Mouse (Mus musculus) gastrocnemius, postnatal 10 days (tissue): ENCODE data around the gene Nectin4. TPM values are rescaled to one million over a fixed set of nuclear protein-coding genes. Genes with fewer than 3 reads are reported as not detected.
A peak's percentile ranks its signal among the peaks of the same experiment; 100 is the strongest.

Experiments used
- DNase-seq: peaks from one replicate; pipeline ENCODE4 v3.0.0; 2021; ENCODE audit warnings: mixed read lengths
- total RNA-seq, 2 experiments: library from RNA; stranded (reverse); gene quantifications; 2 replicates each; pipeline ENCODE4 v1.2.3; 2021

Gene Nectin4
- total RNA-seq, 2 experiments from 2014 or later = 0.07 to 0.20 TPM

DNA sequence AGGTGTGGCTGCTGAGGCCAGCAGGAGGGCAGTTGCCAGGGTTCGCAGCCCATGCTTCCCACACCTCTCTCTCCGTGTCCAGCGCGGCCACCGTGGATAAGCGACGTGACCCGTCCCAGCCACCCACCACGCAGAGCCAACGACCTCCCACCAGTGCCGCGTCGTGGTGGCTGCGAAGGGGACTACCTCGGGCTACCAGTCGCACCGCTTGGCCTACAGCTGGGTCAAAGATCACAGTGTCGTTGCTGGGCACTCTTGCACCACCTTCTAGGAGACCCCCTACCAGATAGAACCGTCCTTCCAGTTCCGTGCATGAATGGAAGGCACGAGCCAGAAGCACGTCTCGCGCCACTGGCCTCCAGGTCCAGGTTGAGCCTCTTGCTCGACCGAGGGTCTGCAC is 9.6 kb upstream of the Nectin4 start:
- DNase-seq = peak; percentile 22

DNA sequence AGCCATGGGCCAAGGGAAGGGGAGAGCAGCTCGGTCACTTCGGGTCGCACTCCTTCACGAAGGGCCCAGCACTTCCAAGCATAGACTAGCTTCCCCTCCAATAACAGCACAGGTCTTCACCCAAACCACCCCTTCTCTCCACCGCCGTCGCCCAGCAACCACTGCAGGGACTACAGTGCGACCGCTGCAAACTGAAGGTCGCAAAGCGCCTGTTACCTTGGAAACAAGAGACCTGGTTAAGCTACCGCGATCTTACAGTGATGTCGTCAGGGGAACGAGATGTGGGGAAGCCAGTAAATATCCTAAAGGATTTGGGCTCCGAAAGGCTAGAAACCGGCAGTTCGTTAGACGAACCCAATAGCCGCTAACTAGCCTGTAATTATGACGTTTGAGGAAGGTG is 9.2 kb upstream of the Nectin4 start, which contains the start of gene Klhdc9:
Gene Klhdc9 (minus strand): TSS at position 143 of the 400 bp plus-strand sequence.
- DNase-seq = peak; percentile 77

DNA sequence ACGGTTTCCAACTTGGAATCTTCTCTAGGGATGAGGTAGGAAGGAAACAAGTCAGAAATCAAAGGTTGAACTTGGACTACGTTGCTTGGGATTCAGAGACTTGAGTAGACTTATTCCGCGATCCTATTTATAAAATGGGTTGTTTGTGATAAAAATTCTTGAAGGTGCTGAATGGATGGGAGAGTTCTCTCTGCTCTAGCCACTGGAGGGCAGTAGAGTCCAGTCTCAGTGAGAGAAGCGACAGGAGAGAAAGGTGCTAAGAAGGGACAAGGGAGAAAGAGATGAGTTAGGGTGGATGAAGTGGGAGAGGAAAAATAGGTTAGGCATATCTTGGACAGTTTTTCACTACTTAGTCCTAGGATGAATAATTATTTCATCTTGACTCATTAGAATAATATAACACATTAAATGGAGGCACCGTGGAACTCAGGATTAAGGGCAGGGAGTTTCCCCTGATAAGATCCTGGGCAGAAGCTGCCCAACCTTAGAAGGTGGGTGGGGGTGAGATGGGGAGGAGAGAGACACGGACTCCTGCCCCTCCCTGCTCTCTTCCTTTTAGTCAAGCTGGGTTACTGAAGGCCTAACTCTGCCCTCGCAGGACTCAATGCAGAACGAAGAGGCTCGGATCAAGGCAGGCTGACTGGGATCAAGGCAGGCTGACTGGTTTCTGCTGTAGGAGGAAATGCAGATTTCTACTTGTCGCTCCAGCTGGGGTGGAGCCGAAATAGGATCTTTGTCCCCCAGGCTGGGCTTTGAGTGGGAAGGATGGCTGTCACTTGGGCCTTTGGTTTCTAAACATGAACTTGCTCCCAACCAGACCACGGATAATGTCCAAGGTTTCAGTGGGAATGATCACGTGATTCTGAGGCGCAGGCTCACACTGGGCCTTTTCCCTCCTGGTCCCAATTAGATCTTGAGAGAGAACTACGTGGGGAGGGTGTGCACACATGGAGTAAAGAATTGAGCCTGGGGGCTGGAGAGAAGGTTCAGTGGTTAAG is 8.5 kb upstream of the Nectin4 start:
- peak; percentile 54 for DNase-seq

DNA sequence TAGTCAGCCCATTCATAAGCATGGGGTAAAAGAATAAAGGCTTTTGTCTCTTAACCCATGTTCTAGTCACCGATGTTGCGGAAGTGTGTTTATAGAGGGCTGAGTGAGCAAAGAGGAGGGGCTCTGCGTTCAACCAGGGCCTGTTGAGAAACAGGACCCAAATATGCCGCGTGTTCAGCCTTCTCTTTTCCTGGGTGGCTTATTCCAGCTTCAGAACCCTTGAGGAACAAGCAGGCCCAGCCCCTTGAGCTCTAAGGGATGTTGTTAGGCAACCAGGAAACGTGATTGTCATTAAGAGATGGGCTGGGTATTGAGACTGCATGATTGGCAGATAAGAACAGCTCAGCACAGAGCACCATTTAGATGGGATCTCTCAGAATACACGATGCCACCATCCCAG is 4.0 kb upstream of the Nectin4 start:
- no peak for DNase-seq

DNA sequence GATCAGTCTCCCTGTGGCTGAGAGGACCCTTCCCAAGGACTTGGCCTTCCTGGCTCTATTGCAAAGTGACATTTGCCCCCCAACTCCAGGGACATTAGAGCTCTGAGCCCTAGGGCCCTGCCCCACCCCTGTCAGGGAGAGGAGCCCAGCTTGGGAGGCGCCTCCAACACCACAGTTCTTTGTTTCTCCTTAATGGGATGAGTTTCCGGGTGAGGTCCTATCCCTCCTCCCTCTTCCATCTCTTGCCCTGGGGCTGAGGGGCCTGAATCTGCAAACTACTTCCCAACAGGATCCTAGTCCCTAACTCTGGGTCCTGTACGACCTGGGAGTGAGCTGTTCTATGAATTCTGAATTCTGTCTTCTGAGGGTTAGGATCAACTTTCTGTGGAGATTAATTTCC is 3.0 kb downstream of the Nectin4 start:
- DNase-seq = no peak

DNA sequence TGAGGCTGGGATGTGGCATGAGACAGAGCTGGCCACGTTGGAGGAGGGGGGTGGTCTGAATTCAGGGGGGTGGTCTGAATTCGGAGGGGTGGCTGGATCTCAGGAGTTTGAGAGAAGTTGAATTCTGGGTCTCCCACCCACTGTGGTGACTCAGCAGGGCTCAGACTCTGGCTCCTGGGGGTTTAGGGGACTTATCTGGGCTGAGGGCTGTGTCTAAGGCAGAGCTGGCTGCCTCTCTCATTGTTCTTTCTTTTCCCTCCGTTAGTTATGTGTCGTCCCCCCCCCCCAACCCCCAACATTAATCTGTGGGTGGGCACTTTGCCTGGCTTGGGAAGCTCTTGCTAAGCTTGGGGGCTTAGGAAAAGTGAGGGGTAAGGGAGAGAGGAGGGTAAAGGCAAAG is 4.0 kb downstream of the Nectin4 start:
- DNase-seq = no peak

DNA sequence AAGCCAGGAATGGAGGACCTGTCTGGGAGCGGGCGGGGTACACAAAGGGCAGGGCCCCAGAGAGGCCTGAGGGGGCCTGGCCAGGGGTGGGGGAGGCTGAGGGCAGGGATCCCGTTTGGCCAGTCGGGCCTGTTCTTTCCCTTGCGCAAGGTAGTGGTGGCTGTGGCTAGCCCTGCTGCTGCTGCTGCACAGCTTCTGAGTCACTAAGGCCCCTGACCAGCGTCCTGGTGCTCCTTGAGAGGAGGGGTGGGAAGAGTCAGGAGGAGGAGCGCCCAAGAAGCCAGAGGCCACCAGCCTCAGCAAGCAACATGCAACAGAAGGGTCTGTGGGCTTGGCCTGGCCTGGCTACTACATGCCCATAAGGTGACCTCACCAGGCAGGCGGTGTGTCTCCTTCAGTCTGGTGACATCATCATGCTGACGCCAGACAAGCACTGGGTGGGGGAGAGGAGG is 5.8 kb downstream of the Nectin4 start:
- DNase-seq = no peak

DNA sequence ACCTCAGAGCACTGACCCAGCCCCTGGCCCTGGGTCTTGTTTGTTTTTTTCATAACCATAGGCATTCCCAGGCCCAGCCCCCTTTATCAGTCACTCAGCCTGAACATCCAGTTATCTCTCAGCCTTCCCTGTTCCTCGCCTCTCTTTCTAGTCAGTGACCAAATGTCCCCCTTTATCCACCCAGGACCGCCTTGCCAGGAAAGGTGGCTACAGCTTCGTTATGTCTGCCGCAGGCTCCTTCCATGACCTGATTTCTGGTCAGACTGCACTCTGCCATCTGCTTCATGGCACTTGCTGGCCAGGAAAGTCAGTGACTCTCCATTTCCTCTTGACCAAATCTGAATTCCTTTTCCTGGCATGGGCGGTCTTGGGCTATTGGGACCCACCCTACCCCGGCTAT is 8.4 kb downstream of the Nectin4 start:
- no peak for DNase-seq

DNA sequence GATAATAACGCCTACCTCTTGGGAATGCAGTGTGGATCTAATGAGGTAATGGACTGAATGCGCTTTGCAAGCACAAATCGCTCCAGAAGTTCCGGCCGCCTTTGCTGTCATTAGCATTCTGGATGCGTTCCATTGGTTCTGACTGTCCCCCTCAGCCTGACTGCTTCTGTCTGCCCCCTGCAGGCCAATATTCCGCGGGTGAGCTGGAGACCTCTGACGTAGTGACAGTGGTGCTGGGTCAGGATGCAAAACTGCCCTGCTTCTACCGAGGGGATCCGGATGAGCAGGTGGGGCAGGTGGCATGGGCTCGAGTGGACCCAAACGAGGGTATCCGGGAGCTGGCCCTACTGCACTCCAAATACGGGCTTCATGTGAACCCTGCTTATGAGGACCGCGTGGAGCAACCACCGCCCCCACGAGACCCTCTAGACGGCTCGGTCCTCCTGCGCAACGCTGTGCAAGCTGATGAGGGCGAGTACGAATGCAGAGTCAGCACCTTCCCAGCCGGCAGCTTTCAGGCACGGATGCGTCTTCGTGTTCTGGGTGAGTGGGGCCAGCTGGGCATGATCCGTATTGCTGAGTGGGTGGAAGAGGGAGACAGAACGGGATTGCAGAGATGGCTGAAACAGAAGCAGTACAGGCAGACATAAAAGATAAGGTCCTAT is 10.2 kb downstream of the Nectin4 start:
- peak; percentile 70 for DNase-seq

DNA sequence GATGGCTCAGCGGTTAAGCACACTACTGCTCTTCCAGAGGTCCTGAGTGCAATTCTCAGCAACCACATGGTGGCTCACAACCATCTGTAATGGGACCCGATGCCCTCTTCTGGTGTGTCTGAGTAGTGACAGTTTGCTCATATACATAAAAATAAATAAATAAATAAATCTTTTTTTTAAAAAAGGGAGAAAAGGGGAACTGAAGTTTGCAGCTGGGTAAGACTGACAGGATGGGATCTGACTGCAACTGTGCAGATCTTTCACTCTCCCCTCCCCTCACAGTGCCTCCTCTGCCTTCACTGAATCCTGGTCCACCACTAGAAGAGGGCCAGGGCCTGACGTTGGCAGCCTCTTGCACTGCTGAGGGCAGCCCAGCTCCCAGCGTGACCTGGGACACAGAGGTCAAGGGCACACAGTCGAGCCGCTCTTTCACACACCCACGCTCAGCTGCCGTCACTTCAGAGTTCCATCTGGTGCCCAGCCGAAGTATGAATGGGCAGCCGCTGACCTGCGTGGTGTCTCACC is 12.3 kb downstream of the Nectin4 start:
- no peak for DNase-seq

DNA sequence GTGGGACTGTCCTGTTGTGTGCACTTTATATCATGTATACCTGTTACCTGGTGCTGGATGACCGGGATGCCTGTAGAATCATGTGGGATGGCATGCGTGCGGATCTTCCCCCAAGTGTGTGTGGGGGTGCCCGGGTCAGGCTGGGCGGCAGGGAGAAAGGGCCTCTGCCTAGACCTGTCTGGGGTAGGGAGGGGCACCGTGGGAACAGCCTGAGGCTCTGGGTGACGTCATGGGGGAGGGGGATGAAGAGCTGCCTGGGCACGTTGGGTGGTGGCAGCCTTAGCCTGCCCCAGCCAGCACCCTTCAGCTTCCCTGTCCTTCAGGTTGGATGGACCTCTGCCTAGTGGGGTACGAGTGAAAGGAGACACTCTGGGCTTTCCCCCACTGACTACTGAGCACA is 14.5 kb downstream of the Nectin4 start:
- no peak for DNase-seq

DNA sequence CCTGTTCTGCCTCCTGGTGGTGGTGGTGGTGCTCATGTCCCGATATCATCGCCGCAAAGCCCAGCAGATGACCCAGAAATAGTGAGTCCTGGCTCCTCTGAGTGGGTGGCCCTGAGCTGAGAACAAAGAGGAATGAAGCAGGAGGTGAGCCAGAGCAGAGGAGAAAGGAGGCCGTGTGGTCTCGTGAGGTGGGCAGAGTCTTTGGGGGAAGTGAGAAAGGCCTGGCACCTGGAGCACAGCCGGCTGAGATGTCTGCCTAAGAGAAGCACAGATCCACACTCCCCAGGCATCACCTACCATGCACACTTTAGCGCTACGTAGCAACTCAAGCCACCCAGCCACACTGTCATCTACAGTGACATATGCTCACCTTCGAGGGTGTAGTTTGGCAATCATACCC is 15.3 kb downstream of the Nectin4 start:
- DNase-seq = no peak

DNA sequence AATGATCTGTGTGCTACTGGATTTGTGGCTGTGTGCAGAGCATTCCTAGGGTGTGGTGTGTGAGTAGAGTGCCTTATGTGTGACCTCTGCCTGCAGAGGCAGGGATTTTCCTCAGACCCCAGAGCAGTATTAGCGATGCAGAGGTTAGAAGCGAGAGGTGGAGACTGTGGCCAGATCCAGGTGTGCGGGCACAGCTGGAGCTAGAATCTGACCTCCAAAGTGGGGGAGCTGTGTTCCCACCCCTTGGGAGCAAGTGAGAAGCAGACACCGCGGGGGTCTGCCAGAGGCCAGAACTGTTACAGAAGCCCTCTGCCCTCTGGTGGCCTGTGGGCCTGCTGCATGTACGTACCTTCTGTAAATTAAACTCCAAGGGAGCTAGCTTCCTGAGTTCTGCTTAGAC is 17.2 kb downstream of the Nectin4 start:
- DNase-seq = no peak

DNA sequence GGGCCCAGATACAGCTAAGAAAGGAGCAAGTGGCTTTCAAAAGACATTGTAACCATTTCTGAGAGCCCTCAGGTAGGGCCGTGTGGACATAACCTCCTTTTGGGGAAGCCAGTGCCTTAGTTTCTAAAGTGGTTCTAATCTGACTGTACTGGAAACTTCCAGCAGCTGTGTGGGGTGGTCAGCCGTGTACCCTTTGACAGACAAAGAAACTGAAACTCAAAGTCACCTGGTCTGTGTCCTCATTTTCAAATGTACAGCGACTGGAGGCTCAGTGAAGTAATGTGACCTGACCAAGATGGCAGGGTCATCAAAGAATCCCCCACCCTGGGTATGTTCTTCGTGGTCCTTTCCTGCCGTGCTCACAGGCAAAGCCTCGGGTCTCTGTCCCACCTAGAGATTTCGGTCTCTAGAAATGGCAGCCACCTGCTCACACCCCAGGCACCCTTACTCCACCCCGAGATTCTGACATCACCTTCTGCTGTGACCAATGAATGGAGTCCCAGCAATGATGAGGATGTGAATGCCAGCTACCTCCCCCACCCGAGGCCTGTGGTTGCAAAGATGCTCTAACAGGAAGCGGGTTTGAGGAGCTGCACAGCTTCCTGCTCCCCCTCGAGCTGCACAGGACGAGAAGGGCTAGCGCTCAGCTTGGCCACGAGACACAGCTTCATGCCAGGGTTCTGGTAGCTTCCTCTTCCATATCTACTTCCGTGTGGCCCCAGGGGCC is 18.6 kb downstream of the Nectin4 start, which contains the start of gene Arhgap30:
Gene Arhgap30 (plus strand): TSS at position 579 of the 727 bp plus-strand sequence.
- DNase-seq = no peak

DNA sequence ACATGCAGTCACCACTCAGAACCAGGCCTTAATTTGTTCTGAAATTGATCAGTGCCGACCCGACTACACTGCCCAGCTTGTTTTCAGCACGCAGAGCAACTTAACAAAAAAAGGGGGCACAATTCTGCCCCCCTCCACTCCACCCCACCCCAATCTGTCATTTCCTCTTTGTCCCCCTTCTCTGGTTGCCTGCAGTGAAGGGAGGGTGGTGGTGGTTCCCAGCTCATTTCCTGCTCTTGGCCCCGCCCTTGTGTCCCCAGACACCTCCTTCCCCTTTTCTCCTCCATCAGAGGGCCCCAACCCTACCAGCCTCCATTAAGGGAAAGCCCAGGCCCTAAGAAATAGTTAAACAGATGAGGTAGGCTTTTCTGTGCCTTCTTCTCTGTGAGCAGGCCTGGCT is 20.2 kb downstream of the Nectin4 start:
- DNase-seq = no peak

DNA sequence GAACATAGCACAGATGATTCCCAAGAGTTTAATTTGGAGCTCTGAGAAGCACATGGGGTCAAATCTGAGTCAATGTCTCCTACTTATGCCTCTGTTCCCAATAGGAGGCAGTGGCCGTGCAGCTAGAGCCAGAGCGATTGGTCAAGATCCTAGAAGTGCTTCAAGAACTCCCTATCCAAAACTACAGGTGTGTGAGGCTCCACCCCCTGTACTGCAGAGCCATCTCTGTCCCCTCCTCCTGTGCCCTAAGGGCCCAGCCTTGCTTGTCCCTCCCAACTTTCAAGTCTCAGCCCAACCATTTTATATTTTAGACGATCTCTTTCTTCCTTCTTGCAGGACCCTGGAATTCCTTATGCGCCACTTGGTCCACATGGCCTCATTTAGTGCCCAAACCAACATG is 31.9 kb downstream of the Nectin4 start:
- DNase-seq = no peak

DNA sequence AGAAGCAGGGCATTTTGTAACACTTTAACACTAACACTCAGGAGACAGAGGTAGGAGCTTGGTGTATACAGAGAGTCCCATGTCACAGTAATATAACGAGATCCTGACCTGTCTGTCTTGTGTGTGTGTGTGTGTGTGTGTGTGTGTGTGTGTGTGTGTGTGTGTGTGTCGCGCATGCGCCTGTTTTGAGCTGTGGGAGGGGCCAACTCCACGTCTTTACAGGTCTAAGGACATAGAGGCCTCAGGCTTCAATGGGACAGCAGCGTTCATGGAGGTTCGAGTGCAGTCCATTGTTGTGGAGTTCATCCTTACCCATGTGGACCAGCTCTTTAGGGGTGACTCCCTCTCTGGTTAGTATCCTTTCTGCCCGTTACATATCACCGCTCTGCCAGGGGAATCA is 33.1 kb downstream of the Nectin4 start:
- DNase-seq = no peak

DNA sequence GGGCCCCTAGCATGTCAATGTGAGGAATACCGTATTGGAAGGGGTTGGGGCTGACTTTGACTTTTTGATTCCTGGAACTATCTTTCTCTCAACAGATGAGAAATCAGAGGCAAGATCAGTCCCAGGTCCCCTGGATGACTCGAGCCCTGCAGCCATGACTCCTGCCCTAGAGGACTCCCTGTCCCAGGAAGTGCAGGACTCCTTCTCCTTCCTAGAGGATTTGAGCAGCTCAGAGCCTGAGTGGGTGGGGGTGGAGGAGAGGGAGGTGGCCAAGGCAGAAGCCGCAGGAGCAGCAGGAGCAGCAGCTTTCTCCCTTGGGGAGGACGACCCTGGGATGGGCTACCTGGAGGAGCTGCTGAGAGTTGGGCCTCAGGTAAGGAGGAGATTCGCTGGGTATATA is 37.4 kb downstream of the Nectin4 start:
- DNase-seq = no peak

DNA sequence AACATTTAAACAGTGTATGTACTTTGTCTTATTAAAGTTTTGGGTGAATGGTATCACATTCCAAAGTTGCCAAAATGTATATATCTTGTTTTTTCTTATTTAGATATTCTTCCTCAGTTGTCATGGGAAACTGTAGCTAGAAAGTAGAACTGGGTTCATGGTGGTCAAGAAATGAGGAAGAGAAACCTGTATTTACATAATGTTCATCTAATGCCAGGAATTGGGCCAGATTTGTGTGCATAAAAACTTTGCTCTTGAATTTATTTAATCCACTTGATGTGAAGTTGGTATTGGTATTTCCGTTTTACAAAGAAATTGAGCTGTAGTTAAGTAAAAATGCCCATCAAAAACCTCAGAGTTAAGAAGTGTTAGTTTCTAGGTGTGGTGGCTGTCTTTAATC is 40.3 kb downstream of the Nectin4 start:
- DNase-seq = no peak

DNA sequence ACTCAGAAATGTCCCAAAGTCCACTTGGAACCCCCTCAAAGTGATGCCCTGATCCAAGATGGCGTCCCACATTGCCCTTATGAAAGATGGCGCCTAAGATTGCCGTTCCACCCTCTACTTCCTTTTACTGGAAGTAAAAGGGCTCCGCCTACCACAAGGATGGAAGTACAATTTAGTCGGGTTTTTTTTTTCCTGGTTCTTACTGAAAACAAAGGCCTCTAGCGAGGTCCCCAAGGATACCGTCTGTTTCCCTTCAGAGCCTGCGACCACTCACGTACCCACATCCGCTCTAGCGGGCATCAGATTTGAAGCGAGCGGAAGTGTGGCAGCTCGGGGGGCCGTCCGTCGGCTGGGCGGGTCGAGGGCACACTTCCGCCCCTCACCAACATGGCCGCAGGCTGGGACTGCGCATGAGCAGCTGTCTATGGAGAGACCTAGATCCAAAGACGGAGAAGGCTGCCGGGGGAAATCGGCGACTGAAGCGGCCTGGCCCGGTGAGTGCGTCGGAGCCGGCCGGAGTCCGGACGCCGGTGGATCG is 41.1 kb downstream of the Nectin4 start, which contains the start of gene Usf1:
Gene Usf1 (plus strand): TSS at position 367 of the 538 bp plus-strand sequence.
- peak; percentile 93 for DNase-seq

DNA sequence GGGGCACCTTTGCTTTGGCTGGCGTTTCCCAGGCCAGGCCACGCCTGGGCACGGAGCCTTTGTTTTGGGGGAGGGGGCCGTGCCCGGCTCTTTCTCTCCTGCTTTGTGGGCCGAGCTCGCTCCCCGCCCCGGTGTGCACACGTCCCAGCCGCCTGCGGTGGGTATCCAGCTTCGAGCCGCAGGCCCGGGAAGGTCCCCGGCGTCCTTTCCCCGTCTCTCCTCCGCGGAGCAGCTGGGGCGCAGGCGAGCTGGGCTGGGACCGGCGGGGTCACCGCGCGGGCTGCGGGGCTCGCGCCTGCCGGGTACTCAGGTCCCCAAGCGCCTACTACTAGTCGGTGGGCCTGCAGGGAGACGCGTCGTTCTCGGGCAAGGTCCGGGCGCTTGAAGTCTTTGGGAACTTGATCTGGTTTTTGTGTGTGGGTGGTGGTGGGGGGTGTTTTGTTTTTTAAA is 41.6 kb downstream of the Nectin4 start:
- DNase-seq = no peak

DNA sequence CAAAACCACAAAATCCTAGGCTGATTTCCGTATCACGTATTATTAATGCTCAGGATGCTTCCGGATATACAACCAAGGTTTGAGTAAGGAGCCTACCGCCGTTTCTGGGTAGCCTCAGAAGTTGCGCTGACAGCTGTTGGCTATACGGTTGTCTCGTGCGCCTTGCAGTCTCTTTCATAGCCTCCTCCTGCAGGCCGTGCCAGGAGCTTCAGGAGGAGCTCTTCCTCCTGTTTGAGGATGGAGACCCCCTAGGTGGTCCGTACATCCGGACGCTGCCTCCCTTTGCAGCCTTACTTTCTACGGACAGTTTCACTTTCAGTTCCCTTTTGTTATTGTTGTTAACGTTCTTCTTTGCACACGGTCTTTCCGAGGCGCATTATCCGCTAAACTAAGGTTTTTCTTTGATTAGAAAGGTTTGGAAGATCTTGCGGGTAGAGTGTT is 42.1 kb downstream of the Nectin4 start:
- peak; percentile 22 for DNase-seq
